Mouse (Mus musculus) stomach, postnatal 0 days (tissue): Measurements from ENCODE around the gene Uckl1. TPM values are rescaled to one million over a fixed set of nuclear protein-coding genes. Genes with fewer than 3 reads are reported as not detected.

ENCODE experiments used
- ATAC-seq: fragments of 200-750 bp; cut with Nextera tagmentation; 2 replicates; pipeline ENCODE4 v1.8.0; 2017; ENCODE audit not compliant: low FRiP score, low TSS enrichment
- DNase-seq: peaks from one replicate; pipeline ENCODE4 v3.0.0-alpha.2; 2016; ENCODE audit warnings: low spot score
- H3K27ac ChIP-seq: fragments of 300-500 bp; sonication (generic); replicated peaks from 2 replicates; pipeline ENCODE4 v1.5.1; 2014; ENCODE audit warnings: mild to moderate bottlenecking, control low read depth
- H3K27me3 ChIP-seq: fragments of 300-500 bp; sonication (generic); 2 replicates; pipeline ENCODE4 v1.6.1; 2014; ENCODE audit warnings: low read length; ENCODE audit not compliant: control insufficient read depth, insufficient read depth
- H3K36me3 ChIP-seq: fragments of 300-500 bp; sonication (generic); 2 replicates; pipeline ENCODE4 v1.6.1; 2014; ENCODE audit warnings: low read length, mixed read lengths; ENCODE audit not compliant: control insufficient read depth, insufficient read depth
- H3K4me1 ChIP-seq: fragments of 300-500 bp; sonication (generic); replicated peaks from 2 replicates; pipeline ENCODE4 v1.6.1; 2014; ENCODE audit warnings: antibody characterized with exemption; ENCODE audit not compliant: control insufficient read depth, insufficient read depth
- H3K4me2 ChIP-seq: fragments of 300-500 bp; sonication (generic); replicated peaks from 2 replicates; pipeline ENCODE4 v1.6.1; 2014; ENCODE audit warnings: low read depth, mild to moderate bottlenecking, control low read depth, moderate library complexity
- H3K4me3 ChIP-seq: fragments of 300-500 bp; sonication (generic); 2 replicates; pipeline ENCODE4 v1.5.1; 2014; ENCODE audit warnings: low read depth, low read length, control low read depth
- H3K9ac ChIP-seq: fragments of 300-500 bp; sonication (generic); 2 replicates; pipeline ENCODE4 v1.6.1; 2014; ENCODE audit warnings: mild to moderate bottlenecking, low read length, control low read depth, mixed read lengths
- H3K9me3 ChIP-seq: fragments of 300-500 bp; sonication (generic); 2 replicates; pipeline ENCODE4 v1.6.1; 2016; ENCODE audit warnings: low read length; ENCODE audit not compliant: control insufficient read depth
- CTCF ChIP-seq: IDR thresholded peaks from 2 replicates; pipeline ENCODE4 v1.5.1; 2016; ENCODE audit warnings: antibody characterized with exemption, low read depth, mild to moderate bottlenecking, moderate library complexity
- EP300 ChIP-seq: optimal IDR thresholded peaks from 2 replicates; pipeline ENCODE3; 2016; ENCODE audit warnings: antibody characterized with exemption
- WGBS: fragments of 180-500 bp; shearing (Covaris S2); extraction: QIAGEN DNeasy Blood & Tissue Kit; methylation state at CpG from one replicate; pipeline ENCODE4 v1.1.7; 2014; 5-methylcytosine and 5-hydroxymethylcytosine counted together
- polyA plus RNA-seq: library from polyadenylated mRNA; unstranded; fragments of >200 nt; fragmentation: Nextera tagmentation; extraction: Ambion mirVana; gene quantifications from 2 replicates; pipeline ENCODE4 v1.2.1, GENCODE M21; 2015

Gene Uckl1
- polyA plus RNA-seq, 1 experiment from 2014 or later = 39.7 TPM

GRCm38 (mm10) chr2:181601751-181602145, 17.1 kb upstream of the Uckl1 start:
- Histone ChIP-seq H3K4me1 (0 out of 2 replicates have a peak, but pooled peaks cover 5% of the 10 kb centered on the region), H3K4me3 (peak overlapping the region; percentile 89), H3K27me3 (no peaks in the 10 kb centered on the region), H3K27ac (peak overlapping the region; percentile 89), H3K36me3 (no peaks in the 10 kb centered on the region), H3K4me2 (peak overlapping the region; percentile 86), H3K9ac (peak overlapping the region; percentile 93), H3K9me3 (no peaks in the 10 kb centered on the region)
- ATAC-seq = no peak
- TF ChIP-seq EP300 (no peak), CTCF (no peak)
- 23% methylated on average over 10 of the region's 10 CpGs for WGBS
- DNase-seq = no peak

DNA sequence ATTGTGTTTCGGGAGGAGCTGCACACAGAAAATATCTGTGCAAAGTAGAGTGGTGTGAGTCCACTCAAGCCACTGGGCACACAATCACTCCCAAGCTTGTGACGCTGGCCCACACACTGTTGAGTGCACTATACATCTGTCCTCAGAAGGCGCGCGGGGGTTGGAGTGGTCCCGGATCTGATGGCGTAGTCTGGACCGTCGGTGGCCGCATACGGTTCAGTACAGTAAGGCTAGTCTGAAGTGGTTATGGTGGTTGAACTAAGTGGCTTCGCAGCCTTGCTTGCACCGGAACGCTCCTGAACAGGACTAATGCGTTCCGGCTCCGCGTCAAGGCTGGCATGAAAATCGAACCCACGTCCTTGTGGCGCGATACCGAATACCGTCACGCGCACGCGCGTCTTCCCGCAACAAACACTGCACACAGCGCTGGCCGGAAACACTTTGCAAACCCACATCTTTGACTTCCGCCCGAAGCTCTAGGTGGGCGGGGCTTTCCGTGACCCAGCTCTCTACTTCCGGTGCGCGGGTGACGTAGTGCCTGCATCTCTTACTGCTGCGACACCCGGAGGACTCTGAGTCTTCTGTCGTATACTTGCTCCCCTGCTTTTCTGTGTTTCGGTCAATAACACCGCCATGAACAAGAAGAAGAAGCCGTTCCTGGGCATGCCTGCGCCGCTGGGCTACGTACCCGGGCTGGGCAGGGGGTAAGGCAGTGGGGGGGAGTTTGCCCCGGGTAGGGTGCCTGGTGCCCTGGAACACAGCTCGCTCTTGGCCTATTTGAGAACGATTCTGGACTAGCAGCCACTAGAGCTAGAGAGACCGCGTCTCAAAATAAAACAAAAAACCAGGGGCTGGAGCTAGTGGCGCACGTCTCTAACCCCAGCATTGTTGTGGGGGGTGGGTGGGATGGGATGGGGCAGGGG, 16.4 kb upstream of the Uckl1 start:
- no peak for TF ChIP-seq CTCF
- no peak for TF ChIP-seq EP300
- Histone ChIP-seq H3K4me1 (0 out of 2 replicates have a peak, but pooled peaks cover 5% of the 10 kb centered on the region), H3K9ac (peak overlapping the region; percentile 93), H3K4me3 (peak overlapping the region; percentile 89), H3K27ac (peak overlapping the region; percentile 89), H3K9me3 (no peaks in the 10 kb centered on the region), H3K4me2 (peak overlapping the region; percentile 86), H3K27me3 (no peaks in the 10 kb centered on the region), H3K36me3 (no peaks in the 10 kb centered on the region)
- peak; percentile 97 for DNase-seq
- peak; percentile 92 for ATAC-seq
- WGBS = under 1% methylated on average over 57 of the region's 57 CpGs

- H3K4me3 ChIP-seq = peak overlapping the region; percentile 89
- ATAC-seq (no peak), DNase-seq (no peak)
- no peaks in the 10 kb centered on the region for H3K36me3 ChIP-seq
- no peaks in the 10 kb centered on the region for H3K9me3 ChIP-seq
- H3K4me1 ChIP-seq = 0 out of 2 replicates have a peak, but pooled peaks cover 5% of the 10 kb centered on the region
- peak overlapping the region; percentile 83; the same call in 1 of the 2 replicates for H3K27ac ChIP-seq
- 62% methylated on average over 6 of the region's 6 CpGs for WGBS
- no peaks in the 10 kb centered on the region for H3K27me3 ChIP-seq
- peak overlapping the region; percentile 86 for H3K4me2 ChIP-seq
- H3K9ac ChIP-seq = peak overlapping the region; percentile 93
- no peak for TF ChIP-seq CTCF
- no peak for TF ChIP-seq EP300
Measured at GRCm38 (mm10) chr2:181600226-181600758, 15.6 kb upstream of the Uckl1 start.

GRCm38 (mm10) chr2:181598454-181599351, 14.0 kb upstream of the Uckl1 start, which contains the start of gene Samd10:
Gene Samd10 (minus strand): TSS chr2:181599212.
- Histone ChIP-seq H3K9ac (peak within 1 kb of the TSS; percentile 82), H3K27ac (peak within 1 kb of the TSS; percentile 98), H3K4me3 (peak within 1 kb of the TSS; percentile 65), H3K36me3 (no peaks in the 10 kb centered on the region), H3K9me3 (no peaks in the 10 kb centered on the region), H3K4me2 (peak within 1 kb of the TSS; percentile 87), H3K4me1 (0 out of 2 replicates have a peak, but pooled peaks cover 5% of the 10 kb centered on the region), H3K27me3 (no peaks in the 10 kb centered on the region)
- DNase-seq = peak; percentile 87
- TF ChIP-seq CTCF = peak; percentile 27; the same call in 1 of the 2 replicates
- no peak for TF ChIP-seq EP300
- peak; percentile 63 for ATAC-seq
- 2% methylated on average over 71 of the region's 71 CpGs for WGBS

DNA sequence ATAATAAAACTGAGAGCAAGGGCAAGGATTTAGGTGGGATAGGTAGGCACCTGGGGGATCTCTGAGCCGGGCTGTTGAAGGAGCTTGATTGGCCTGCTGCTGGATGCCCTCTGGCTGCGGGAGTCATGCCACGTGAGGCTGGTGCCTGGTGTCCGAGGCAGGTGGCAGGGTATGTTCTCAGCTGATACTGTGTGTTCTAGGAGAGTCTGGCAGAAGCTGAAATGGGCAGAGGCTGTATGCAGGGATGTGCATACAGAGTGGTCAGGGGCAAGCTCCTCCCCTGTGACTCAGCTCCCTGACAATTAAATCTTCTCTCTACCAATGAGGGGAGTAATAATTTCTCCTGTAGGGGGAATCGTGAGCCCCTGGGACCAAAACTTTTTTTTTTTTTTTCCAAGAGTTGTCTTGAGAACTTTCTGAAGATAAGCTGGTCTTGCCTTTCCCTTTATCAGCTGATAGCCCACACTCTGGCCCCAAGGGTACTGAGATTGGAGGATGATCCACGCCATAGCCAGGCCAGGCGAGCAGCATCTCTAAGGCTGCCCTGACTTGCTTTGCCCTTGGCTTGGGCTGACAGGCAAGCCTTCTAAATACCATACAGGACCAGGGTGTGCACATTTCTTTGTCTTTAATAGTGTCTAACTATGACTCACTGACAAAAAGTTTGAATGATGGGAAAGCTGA, 12.8 kb upstream of the Uckl1 start:
- H3K9ac ChIP-seq = no peak overlapping the region
- no peaks in the 10 kb centered on the region for H3K27me3 ChIP-seq
- 0 out of 2 replicates have a peak, but pooled peaks cover 4% of the 10 kb centered on the region for H3K4me1 ChIP-seq
- ATAC-seq = no peak
- H3K27ac ChIP-seq = peak overlapping the region; percentile 98
- H3K4me2 ChIP-seq = no peak overlapping the region; the same call in 1 of the 2 replicates
- H3K9me3 ChIP-seq = no peaks in the 10 kb centered on the region
- 63% methylated on average over 7 of the region's 7 CpGs for WGBS
- H3K4me3 ChIP-seq = no peak overlapping the region
- no peaks in the 10 kb centered on the region for H3K36me3 ChIP-seq
- TF ChIP-seq CTCF = peak; percentile 38; the same call in 1 of the 2 replicates
- no peak for TF ChIP-seq EP300
- DNase-seq = no peak
